Mouse (Mus musculus): ENCODE measurements around the gene Dnajc30.
"Not testable (repeated sequence)": the region's sequence is repeated elsewhere in the genome, so short reads cannot be mapped to it uniquely, and the experiment has no call there.

The Dnajc30 gene

GRCm38 (mm10) chr5:135064909-135065446 lies 976 bp downstream of the Dnajc30 start, which contains the start of gene Bud23:
TSS of gene Bud23 (minus strand) at chr5:135064959.
- not testable (repeated sequence) for DNase-seq

- no peak for DNase-seq
These were observed 2.0 kb downstream of the Dnajc30 start for GRCm38 (mm10) chr5:135066008-135066407.

DNA sequence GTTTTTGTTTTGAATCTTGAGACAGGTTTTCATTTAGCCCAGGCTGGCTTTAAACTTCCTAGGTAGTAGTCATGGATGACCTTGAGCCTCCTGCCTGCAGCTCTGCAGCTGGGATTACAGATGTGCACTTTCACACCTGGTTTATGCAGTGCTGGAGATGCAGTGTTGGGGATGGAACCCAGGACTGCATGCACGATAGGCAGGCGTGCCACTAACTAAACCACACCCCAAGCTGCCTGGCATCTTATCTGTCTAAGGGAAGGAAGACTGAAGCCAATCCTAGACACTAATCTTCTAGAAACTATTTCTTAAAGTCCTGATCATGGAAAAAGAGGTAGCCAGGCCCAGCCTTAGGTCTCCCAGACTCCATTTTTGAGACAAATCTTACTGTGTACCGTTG lies 6.4 kb downstream of the Dnajc30 start:
- DNase-seq, result no peak

GRCm38 (mm10) chr5:135072061-135072460 lies 8.1 kb downstream of the Dnajc30 start:
- DNase-seq, result no peak

GRCm38 (mm10) chr5:135072720-135073119 lies 8.7 kb downstream of the Dnajc30 start:
- no peak for DNase-seq

- peak; percentile 29 for DNase-seq
These were observed 9.5 kb downstream of the Dnajc30 start for GRCm38 (mm10) chr5:135073349-135074150.

- DNase-seq, result no peak
These were observed 11.7 kb downstream of the Dnajc30 start for GRCm38 (mm10) chr5:135075655-135076054.

DNA sequence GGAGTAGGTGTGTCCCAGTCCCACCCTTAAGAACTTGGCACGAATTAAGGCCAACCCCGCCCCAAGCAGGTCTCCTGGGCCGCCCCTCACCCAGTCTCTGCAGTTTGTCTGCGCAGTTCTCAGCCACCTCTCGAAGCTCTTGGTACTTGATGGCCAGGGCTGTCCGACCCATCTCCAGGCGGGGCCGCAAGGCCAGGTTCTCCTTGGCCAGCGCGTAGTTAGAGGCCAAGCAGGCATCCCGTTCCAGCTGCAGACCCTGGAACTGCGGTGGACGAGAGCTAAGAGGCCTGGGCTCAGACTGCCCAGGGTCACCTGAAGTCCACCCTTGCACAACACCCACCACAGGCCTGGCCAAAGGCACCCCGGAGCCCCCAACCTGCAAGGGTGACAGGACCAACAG lies 12.4 kb downstream of the Dnajc30 start:
- peak; percentile 41 for DNase-seq

DNA sequence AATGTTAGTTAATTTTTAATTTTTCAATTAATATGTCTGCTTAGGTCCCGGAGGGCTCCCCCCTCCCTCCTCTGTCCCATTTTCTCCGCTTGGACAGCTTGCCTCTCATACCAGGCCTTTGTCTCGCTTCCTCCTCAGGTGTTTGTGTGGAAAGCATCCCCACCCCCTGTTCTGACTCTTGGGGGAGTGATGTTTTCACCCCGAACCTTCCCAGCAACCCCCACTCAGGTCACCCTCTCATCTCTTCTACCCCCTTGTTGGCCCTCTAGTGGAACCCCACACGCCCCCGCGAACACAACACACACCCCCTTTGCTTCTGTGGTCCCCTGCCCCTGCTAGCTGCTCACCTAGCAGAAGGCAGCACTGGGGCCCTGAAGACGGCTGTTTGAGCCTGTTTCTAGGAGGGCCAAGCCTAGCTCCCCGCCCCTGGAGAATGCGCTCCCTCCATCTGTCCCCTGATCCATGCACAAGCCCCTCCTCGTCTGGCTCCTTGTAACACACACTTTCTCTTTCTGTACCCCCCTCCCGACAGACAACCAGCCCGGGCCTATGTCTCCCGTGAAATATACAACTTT lies 13.0 kb downstream of the Dnajc30 start:
- peak; percentile 71 for DNase-seq

GRCm38 (mm10) chr5:135077564-135078481 lies 13.8 kb downstream of the Dnajc30 start, which contains the start of gene Vps37d:
TSS of gene Vps37d (minus strand) at chr5:135078266.
- peak; percentile 97 for DNase-seq

- DNase-seq, result no peak
These were observed 14.4 kb downstream of the Dnajc30 start for GRCm38 (mm10) chr5:135078482-135078810.

GRCm38 (mm10) chr5:135079578-135079977 lies 15.6 kb downstream of the Dnajc30 start:
- DNase-seq, result no peak

DNA sequence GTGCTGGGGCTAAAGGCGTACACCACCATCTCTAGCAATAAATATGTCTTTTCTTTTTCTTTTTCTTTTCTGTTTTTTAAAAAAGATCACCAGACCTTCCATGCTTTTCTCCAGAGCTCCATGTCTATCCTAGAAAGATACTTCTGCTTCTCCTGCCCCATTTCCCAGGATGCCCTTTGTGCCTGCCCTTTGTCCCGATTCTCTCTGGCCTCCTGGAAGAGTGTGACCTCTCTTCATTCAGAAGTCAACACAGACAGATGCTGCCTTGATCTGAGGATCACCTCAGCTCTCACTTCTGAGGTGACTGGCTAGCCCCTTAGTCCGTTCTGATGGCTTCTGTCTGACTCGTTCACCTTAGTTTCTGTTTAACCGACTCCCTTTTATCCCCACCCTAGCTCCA lies 16.5 kb downstream of the Dnajc30 start:
- DNase-seq, result no peak

- no peak for DNase-seq
These were observed 22.9 kb downstream of the Dnajc30 start for GRCm38 (mm10) chr5:135086871-135087270.

DNA sequence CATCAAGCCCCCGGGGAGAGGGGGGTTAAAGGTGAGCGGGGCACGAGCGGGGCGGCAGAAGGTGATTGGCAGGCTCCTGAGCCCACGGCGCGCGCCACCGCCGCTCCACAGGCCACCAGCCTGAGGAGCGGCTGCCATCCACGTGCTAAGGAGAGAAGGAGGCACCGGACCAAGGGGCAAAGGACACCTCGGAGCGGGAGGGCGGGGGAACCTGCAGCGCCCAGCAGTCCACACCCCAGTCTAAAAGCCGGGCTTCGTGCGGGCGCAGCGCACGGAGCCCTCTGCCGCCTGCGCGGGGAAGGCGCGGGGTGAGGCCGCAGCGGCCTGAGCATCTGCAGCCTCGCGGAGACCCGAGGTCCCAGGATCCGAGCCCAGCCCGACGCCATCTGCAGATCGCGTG lies 25.7 kb downstream of the Dnajc30 start, which contains the start of gene Mlxipl:
Gene Mlxipl (plus strand): TSS at position 238 of the 400 bp plus-strand sequence.
- peak; percentile 72 for DNase-seq

- DNase-seq, result no peak
These were observed 37.0 kb downstream of the Dnajc30 start for GRCm38 (mm10) chr5:135100981-135101380.

DNA sequence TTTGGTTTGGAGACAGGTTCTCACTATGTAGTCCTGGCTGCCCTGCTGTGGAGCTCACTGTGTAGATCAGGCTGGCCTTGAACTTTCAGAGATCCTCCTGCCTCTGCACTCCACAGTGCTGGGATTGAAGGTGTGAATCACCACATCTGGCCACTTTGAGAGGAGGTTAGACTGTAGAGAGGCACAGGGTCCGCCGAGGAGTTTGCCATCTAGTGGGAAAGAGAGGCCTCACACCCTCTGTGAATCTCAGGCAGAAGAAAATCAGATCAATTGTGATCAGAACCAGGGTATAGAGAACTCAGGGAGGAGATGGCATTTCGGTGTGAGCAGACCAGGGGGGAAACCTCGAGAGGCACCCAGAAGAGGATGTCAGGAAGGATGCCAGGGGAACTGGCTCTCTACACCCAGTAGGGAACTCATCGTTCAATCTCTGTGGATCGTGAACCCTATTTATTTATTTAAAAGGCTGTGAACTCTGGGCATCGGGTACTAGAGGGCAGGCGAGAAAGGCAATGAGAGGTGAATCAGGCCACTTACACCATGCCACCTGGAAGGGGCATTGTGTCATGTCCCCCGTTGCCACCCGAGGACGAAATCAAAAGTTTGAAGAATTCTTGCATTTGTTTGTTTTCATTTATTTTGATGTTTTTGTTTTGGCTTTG lies 40.1 kb downstream of the Dnajc30 start:
- peak; percentile 42 for DNase-seq

DNA sequence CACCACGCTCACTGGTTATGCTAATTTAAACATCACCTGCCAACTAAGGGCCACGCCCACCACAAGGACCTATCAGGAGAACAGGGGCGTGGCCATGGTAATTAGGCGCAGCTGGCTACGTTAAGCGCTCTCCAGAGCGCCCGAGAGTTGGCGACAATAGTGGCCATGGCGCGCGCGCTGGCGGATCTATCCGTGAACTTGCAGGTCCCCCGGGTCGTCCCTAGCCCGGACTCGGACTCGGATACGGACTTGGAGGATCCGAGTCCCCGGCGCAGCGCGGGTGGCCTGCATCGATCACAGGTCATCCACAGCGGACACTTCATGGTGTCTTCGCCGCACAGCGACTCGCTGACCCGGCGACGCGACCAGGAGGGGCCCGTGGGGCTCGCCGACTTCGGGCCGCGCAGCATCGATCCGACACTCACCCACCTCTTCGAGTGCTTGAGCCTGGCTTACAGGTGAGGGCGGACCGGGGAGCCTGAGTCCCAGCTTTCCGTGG lies 42.8 kb downstream of the Dnajc30 start:
- DNase-seq, result peak; percentile 94

- peak; percentile 88 for DNase-seq
These were observed 43.8 kb downstream of the Dnajc30 start for GRCm38 (mm10) chr5:135107521-135108501.

- no peak for DNase-seq
These were observed 45.0 kb downstream of the Dnajc30 start for GRCm38 (mm10) chr5:135109017-135109416.

GRCm38 (mm10) chr5:135109426-135109825 lies 45.4 kb downstream of the Dnajc30 start:
- DNase-seq, result peak; percentile 33

Data from kidney, postnatal 10 days (tissue).